Mouse (Mus musculus): ENCODE measurements around the gene Tmed10. TPM values are rescaled to one million over a fixed set of nuclear protein-coding genes. Genes with fewer than 3 reads are reported as not detected.

The Tmed10 gene
- 179 TPM for polyA plus RNA-seq (2015; fragmentation: Illumina TruSeq; extraction: RNeasy Lipid Tissue Mini Kit (QIAGEN cat#74804); ENCODE audit: low read depth, low replicate concordance)

GRCm38 (mm10) chr12:85374561-85375272 lies at the start of gene Tmed10:
Tmed10 (minus strand) TSS chr12:85374847.

GRCm38 (mm10) chr12:85339243-85339729 lies 35.4 kb downstream of the Tmed10 start, which contains the start of gene Nek9:
Nek9 (minus strand) TSS chr12:85339362.

Other genes starting within 250 kb of the Tmed10 start
- 24.5 TPM for gene Rps6kl1, start 223.6 kb downstream of the Tmed10 start, polyA plus RNA-seq (2015; fragmentation: Illumina TruSeq; extraction: RNeasy Lipid Tissue Mini Kit (QIAGEN cat#74804); ENCODE audit: low read depth, low replicate concordance)
- gene Pgf, start 197.1 kb downstream of the Tmed10 start, polyA plus RNA-seq (2015; fragmentation: Illumina TruSeq; extraction: RNeasy Lipid Tissue Mini Kit (QIAGEN cat#74804); ENCODE audit: low read depth, low replicate concordance): 4.8 TPM
- 64.8 TPM for gene Eif2b2, start 155.4 kb downstream of the Tmed10 start, polyA plus RNA-seq (2015; fragmentation: Illumina TruSeq; extraction: RNeasy Lipid Tissue Mini Kit (QIAGEN cat#74804); ENCODE audit: low read depth, low replicate concordance)
- 16.3 TPM for gene Mlh3, start 104.2 kb downstream of the Tmed10 start, polyA plus RNA-seq (2015; fragmentation: Illumina TruSeq; extraction: RNeasy Lipid Tissue Mini Kit (QIAGEN cat#74804); ENCODE audit: low read depth, low replicate concordance)
- 77.3 TPM for gene Acyp1, start 86.4 kb downstream of the Tmed10 start, polyA plus RNA-seq (2015; fragmentation: Illumina TruSeq; extraction: RNeasy Lipid Tissue Mini Kit (QIAGEN cat#74804); ENCODE audit: low read depth, low replicate concordance)
- 1.7 TPM for gene Zc2hc1c, start 86.3 kb downstream of the Tmed10 start, polyA plus RNA-seq (2015; fragmentation: Illumina TruSeq; extraction: RNeasy Lipid Tissue Mini Kit (QIAGEN cat#74804); ENCODE audit: low read depth, low replicate concordance)
- 28.4 TPM for gene Nek9, start 35.5 kb downstream of the Tmed10 start, polyA plus RNA-seq (2015; fragmentation: Illumina TruSeq; extraction: RNeasy Lipid Tissue Mini Kit (QIAGEN cat#74804); ENCODE audit: low read depth, low replicate concordance)
- gene Fos, start 99.0 kb upstream of the Tmed10 start, polyA plus RNA-seq (2015; fragmentation: Illumina TruSeq; extraction: RNeasy Lipid Tissue Mini Kit (QIAGEN cat#74804); ENCODE audit: low read depth, low replicate concordance): 36.1 TPM
- gene Jdp2, start 224.2 kb upstream of the Tmed10 start, polyA plus RNA-seq (2015; fragmentation: Illumina TruSeq; extraction: RNeasy Lipid Tissue Mini Kit (QIAGEN cat#74804); ENCODE audit: low read depth, low replicate concordance): 55.7 TPM